Mouse (Mus musculus): ENCODE data around the gene Gm4788. TPM values are rescaled to one million over a fixed set of nuclear protein-coding genes. Genes with fewer than 3 reads are reported as not detected.
"Not testable (repeated sequence)": the region's sequence is repeated elsewhere in the genome, so short reads cannot be mapped to it uniquely, and the experiment has no call there.

Gm4788 gene
- not detected in 2 replicates for polyA plus RNA-seq (2016; fragmentation: Nextera tagmentation; extraction: Ambion mirVana)

- 88% methylated on average over 1 of the region's 1 CpGs for WGBS
- H3K4me3 ChIP-seq = no peak within 1 kb of the TSS
- H3K27ac ChIP-seq (replicated peaks) = no peak within 1 kb of the TSS
- DNase-seq (ENCODE audit: low spot score) = no peak
- no peaks in the 10 kb centered on the region for H3K27me3 ChIP-seq (replicated peaks; ENCODE audit: low read depth, poor library complexity, severe bottlenecking)
- no peaks in the 10 kb centered on the region for H3K36me3 ChIP-seq (replicated peaks)
- no peaks in the 10 kb centered on the region for H3K4me1 ChIP-seq
- no peaks in the 10 kb centered on the region for H3K9me3 ChIP-seq
Observed at GRCm38 (mm10) chr1:139781143-139781542, at the start of gene Gm4788. Gene Gm4788 (minus strand): TSS chr1:139781243.

GRCm38 (mm10) chr1:139808594-139808993, 27.6 kb upstream of the Gm4788 start:
- Histone ChIP-seq H3K4me3 (no peak overlapping the region), H3K27me3 (replicated peaks; ENCODE audit: low read depth, poor library complexity, severe bottlenecking) (no peaks in the 10 kb centered on the region), H3K9me3 (no peaks in the 10 kb centered on the region), H3K36me3 (replicated peaks) (no peaks in the 10 kb centered on the region), H3K27ac (replicated peaks) (no peak overlapping the region), H3K4me1 (no peaks in the 10 kb centered on the region)
- no peak for DNase-seq (ENCODE audit: low spot score)

GRCm38 (mm10) chr1:139769913-139770312, 11.1 kb downstream of the Gm4788 start:
- 94% methylated on average over 3 of the region's 3 CpGs for WGBS
- DNase-seq (ENCODE audit: low spot score); H3K9me3 ChIP-seq; H3K27ac ChIP-seq (replicated peaks); H3K4me3 ChIP-seq; H3K36me3 ChIP-seq (replicated peaks); H3K4me1 ChIP-seq; H3K27me3 ChIP-seq (replicated peaks; ENCODE audit: low read depth, poor library complexity, severe bottlenecking): not testable (repeated sequence)

GRCm38 (mm10) chr1:139716681-139717080, 64.4 kb downstream of the Gm4788 start:
- DNase-seq (ENCODE audit: low spot score); H3K4me3 ChIP-seq; H3K36me3 ChIP-seq (replicated peaks); H3K27ac ChIP-seq (replicated peaks); H3K4me1 ChIP-seq; H3K9me3 ChIP-seq; H3K27me3 ChIP-seq (replicated peaks; ENCODE audit: low read depth, poor library complexity, severe bottlenecking): not testable (repeated sequence)
- 86% methylated on average over 13 of the region's 22 CpGs for WGBS

DNA sequence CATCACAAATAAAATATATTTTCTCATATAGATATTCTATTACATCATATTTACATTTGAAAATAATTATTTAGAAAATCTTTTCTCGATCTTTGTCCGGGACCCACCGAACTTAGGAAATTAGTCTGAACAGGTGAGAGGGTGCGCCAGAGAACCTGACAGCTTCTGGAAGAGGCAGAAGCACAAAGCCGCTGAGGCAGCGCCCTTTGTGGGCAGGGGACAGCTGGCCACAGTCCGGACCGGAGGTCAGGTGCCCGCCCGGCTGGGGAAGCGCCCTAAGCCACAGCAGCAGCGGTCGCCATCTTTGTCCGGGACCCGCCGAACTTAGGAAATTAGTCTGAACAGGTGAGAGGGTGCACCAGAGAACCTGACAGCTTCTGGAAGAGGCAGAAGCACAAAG, 64.8 kb downstream of the Gm4788 start:
- H3K4me3 ChIP-seq; H3K27me3 ChIP-seq (replicated peaks; ENCODE audit: low read depth, poor library complexity, severe bottlenecking); H3K9me3 ChIP-seq; H3K4me1 ChIP-seq; H3K36me3 ChIP-seq (replicated peaks); DNase-seq (ENCODE audit: low spot score); H3K27ac ChIP-seq (replicated peaks): not testable (repeated sequence)
- 93% methylated on average over 11 of the region's 16 CpGs for WGBS

DNA sequence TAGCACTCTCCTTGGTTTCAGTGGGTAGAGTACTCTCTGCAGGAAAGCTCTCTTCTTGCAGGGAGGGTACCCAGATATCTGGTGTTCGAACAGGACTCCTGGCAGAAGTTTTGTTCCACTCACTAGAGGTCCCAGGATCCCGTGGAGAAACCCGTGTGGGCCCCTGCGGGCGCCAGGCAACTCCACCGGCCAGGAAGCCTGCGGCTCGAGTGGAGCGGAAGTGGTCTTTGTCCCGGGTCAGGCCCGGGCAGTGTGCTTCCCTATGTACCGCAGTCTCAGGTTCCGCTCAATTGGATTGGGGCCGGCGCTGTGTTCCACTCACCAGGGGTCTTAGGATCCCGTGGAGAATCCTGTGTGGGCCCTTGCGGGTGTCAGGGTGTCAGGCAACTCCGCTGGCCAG, 131.1 kb downstream of the Gm4788 start:
- WGBS = 90% methylated on average over 18 of the region's 18 CpGs
- H3K27me3 ChIP-seq (replicated peaks; ENCODE audit: low read depth, poor library complexity, severe bottlenecking); H3K4me3 ChIP-seq; DNase-seq (ENCODE audit: low spot score); H3K36me3 ChIP-seq (replicated peaks); H3K27ac ChIP-seq (replicated peaks); H3K4me1 ChIP-seq; H3K9me3 ChIP-seq: not testable (repeated sequence)

Other genes starting within 250 kb of the Gm4788 start
- gene Cfhr1, start 221.0 kb downstream of the Gm4788 start, polyA plus RNA-seq (2016; fragmentation: Nextera tagmentation; extraction: Ambion mirVana) = not detected in 2 replicates
- not detected in 2 replicates for gene Cfhr2, start 77.5 kb upstream of the Gm4788 start, polyA plus RNA-seq (2016; fragmentation: Nextera tagmentation; extraction: Ambion mirVana)

All from embryonic facial prominence, embryonic 10.5 days (tissue).